Comparison of ENCODE assay signal across 10 mouse cellular contexts in the genomic region with DNA sequence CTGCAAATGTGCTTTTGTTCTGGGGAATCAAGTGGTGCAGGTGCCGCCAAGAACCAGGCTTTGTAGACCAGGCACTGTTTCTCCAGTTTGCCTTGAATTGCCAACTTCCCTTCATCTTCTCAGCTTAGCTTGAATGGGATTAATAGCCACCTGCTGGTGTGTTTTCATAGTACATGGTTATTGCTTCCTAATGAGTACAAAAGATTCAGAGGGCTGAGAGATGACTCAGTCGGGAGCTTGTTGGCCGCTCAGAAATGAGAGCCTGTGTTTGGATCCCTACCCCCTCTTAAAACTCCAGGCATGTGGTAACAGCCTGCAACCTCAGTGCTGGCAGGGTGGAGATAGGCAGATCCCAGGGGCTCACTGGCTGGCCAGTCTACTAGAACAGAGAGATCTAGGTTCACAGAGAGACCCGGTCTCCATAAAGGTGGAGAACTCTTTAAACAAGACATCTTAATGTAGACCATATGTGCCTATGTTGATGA.
DNase-seq lines count a peak whose midpoint lies in the region; ATAC-seq lines count a peak whose summit lies in the region.
"Had no signal": no experiment of that assay in that cellular context is flagged by ENCODE, and none has a peak within 500 bp of the region (broad histone marks: within the 10 kb centered on the region; RNA-seq: fewer than 3 reads in every experiment).

No protein-coding gene starts in this region.

- H3K4me1 ChIP-seq in kidney, embryonic 16.5 days (ENCODE audit: insufficient read depth, low read length): 0 out of 2 replicates have a peak, but pooled peaks cover 6% of the 10 kb centered on the region
- H3K4me1 ChIP-seq: neural tube, embryonic 12.5 days had no signal

- 63% methylated on average over 4 of the region's 4 CpGs for WGBS in kidney, embryonic 16.5 days

- no peak overlapping the region for H3K27ac ChIP-seq in kidney, embryonic 16.5 days (ENCODE audit: low read length)
- H3K27ac ChIP-seq: heart, embryonic 15.5 days; neural tube, embryonic 12.5 days had no signal

- peak; percentile 61 for DNase-seq in layer of hippocampus, adult 11-12 months (ENCODE audit: low spot score)
- DNase-seq in layer of hippocampus, postnatal 25 days (ENCODE audit: extremely low spot score in 1 of 2, low spot score in 1 of 2): no peak
- peak; percentile 34 for DNase-seq in adipocyte (ENCODE audit: low spot score)
- DNase-seq in embryo, embryonic 10.5 days (ENCODE audit: low spot score): peak; percentile 34
- peak; percentile 77 for DNase-seq in gastrocnemius, postnatal 25 days
- DNase-seq in lung, postnatal 36 days: peak; percentile 42
- no peak for DNase-seq in B cell, adult 2 months

- H3K36me3 ChIP-seq in kidney, embryonic 16.5 days (ENCODE audit: insufficient read depth, low read length): no peaks in the 10 kb centered on the region
- H3K36me3 ChIP-seq: heart, embryonic 15.5 days; neural tube, embryonic 12.5 days had no signal

- H3K9ac ChIP-seq in kidney, embryonic 16.5 days (replicated peaks; ENCODE audit: low read length): no peak overlapping the region
- H3K9ac ChIP-seq: heart, embryonic 15.5 days; neural tube, embryonic 12.5 days had no signal

- no peaks in the 10 kb centered on the region for H3K27me3 ChIP-seq in kidney, embryonic 16.5 days (ENCODE audit: insufficient read depth, low read length)
- H3K27me3 ChIP-seq: heart, embryonic 15.5 days; neural tube, embryonic 12.5 days had no signal

- ATAC-seq in kidney, embryonic 16.5 days (ENCODE audit: low FRiP score, low TSS enrichment): no peak

- H3K4me3 ChIP-seq in kidney, embryonic 16.5 days (ENCODE audit: low read length): no peak overlapping the region
- H3K4me3 ChIP-seq: heart, embryonic 15.5 days; neural tube, embryonic 12.5 days had no signal

- no peaks in the 10 kb centered on the region for H3K9me3 ChIP-seq in kidney, embryonic 16.5 days (ENCODE audit: low read length)
- H3K9me3 ChIP-seq: heart, embryonic 15.5 days; neural tube, embryonic 12.5 days had no signal

- no peak overlapping the region for H3K4me2 ChIP-seq in kidney, embryonic 16.5 days (replicated peaks; ENCODE audit: low read depth, low read length)
- H3K4me2 ChIP-seq: heart, embryonic 15.5 days; neural tube, embryonic 12.5 days had no signal

Comparison
In these comparisons a context has a peak if more than half of its experiments do, and no peak if none do; other contexts are left out.
1. DNase-seq: peak in layer of hippocampus, adult 11-12 months (single experiment), adipocyte (single experiment), embryo, embryonic 10.5 days (single experiment), gastrocnemius, postnatal 25 days (single experiment) and lung, postnatal 36 days (single experiment); none in layer of hippocampus, postnatal 25 days (0 of 2) and B cell, adult 2 months (0 of 2).